Mouse (Mus musculus): Measurements from ENCODE around the gene Rabggta.

- no peak for TF ChIP-seq GATA1 (IDR thresholded peaks at IDR 0.05; ENCODE audit: borderline replicate concordance, low read length)
- no peak for TF ChIP-seq FLI1 (IDR thresholded peaks at IDR 0.05; ENCODE audit: low read length)
Observed at GRCm38 (mm10) chr14:55714893-55715292, 7.2 kb downstream of the Rabggta start.
